Mouse (Mus musculus) erythroblast, adult 5-6 weeks (primary cell): ENCODE measurements around the gene Pip4k2c. TPM values are rescaled to one million over a fixed set of nuclear protein-coding genes. Genes with fewer than 3 reads are reported as not detected.
"Not testable (repeated sequence)": the region's sequence is repeated elsewhere in the genome, so short reads cannot be mapped to it uniquely, and the experiment has no call there.

Experiments used
- ATAC-seq: replicated peaks from 2 replicates; pipeline ENCODE4 v1.8.0; 2016; ENCODE audit warnings: moderate number of reproducible peaks, mild to moderate bottlenecking, moderate TSS enrichment, inconsistent platforms; ENCODE audit not compliant: poor library complexity, low FRiP score, severe bottlenecking
- total RNA-seq, 2 experiments: library from RNA; stranded (forward) in 1 of 2; stranded (reverse) in 1 of 2; fragments of 150-400 nt in 1 of 2; fragments of 200-764, 138-1000 nt in 1 of 2; gene quantifications; 2 replicates each; pipeline versions ENCODE4 v1.2.3 to v1.2.4; 2015 to 2017; ENCODE audit warnings: low replicate concordance in 2 of 2

The Pip4k2c gene
- total RNA-seq, 2 experiments from 2014 or later = 13.3 to 19.6 TPM

GRCm38 (mm10) chr10:127210961-127211405 lies 402 bp downstream of the Pip4k2c start:
- ATAC-seq = peak; percentile 74

DNA sequence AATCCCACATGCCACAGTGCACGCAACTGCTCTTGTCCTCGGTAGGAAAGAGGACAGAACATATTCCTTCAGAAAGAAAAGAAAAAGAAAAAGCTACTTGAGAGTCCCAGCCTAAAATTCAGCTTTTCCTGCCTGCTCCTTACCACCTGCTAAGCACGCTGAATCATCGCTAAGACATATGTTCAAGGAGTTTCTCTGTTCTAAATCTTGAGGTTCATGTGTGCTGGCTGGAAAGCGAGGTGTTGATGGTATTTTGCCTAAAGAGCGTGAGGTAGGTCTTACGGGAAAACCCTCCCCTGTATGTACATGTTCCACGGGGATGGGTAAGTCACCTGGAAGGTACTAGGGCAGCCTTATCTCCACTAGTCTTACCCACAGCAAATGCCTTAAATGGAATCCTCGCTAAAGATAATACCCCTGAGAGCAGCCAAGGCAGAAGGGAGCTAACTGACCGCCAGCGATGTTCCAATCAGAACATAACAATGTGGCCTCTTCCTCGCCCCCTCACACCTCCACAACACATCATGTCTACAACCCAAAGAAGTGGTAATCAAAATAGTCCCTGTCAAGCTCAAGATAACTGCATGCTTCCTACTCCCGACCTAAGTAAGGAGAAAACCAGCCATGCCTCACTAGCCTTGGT lies 1.3 kb downstream of the Pip4k2c start:
- no peak for ATAC-seq

DNA sequence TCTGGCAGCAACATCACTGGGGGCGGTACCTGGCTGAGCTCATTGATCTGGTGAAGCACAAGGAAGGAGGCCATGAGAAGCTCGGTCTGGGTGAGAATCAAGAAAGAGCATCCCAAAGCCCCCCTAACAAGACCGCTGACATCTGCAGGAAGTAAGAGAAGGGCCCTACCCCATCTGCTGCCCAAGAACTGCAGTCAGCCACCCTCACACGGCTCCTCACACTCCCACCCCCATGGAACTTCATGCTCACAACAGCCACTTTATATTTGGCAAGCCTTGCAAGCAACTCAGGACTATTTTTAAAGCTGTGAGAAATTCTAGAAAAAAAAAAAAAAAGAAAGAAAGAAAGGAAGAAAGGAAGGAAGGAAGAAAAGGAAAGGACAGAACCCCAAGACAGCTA lies 2.5 kb downstream of the Pip4k2c start:
- no peak for ATAC-seq

GRCm38 (mm10) chr10:127205373-127205772 lies 6.0 kb downstream of the Pip4k2c start:
- peak; percentile 89 for ATAC-seq

- ATAC-seq = no peak
Measured at GRCm38 (mm10) chr10:127204589-127204988, 6.8 kb downstream of the Pip4k2c start.

DNA sequence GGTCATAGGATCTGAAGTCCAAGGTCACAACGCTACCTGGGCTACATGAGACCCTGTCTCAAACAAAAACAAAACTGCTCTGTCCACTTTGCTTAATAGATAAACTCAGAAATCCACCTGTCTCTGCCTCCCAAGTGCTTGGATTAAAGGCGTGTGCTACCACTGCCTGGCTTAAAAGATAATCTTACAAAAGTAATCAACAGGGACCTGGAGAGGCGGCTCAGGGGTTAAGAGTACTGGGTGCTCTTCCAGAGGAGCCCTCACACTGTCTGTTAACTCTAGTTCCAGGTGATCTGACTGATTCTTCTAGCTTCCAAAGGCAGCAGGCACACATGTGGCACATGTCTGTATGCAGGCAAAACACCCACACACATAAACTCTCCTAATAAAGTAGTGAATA lies 8.3 kb downstream of the Pip4k2c start:
- peak; percentile 60 for ATAC-seq

DNA sequence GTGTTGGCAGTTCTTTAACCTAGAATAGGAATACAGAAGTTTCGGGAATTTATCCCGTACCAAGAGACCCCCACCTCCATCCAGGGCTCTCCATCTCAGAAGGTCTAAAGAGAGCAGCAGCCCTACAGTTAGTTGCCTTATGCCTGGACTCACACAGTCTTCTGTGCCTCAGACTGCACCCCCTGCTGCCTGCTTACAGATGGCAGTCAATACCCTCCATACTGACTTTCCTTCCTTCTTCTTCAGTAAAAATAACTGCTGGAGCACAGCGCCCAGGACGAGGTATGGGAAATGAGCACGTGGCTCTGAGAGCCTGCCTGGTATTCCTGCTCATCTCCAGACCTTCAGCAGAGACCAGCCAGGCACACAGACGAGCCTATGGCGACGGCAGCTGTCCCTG lies 11.1 kb downstream of the Pip4k2c start:
- ATAC-seq = no peak

DNA sequence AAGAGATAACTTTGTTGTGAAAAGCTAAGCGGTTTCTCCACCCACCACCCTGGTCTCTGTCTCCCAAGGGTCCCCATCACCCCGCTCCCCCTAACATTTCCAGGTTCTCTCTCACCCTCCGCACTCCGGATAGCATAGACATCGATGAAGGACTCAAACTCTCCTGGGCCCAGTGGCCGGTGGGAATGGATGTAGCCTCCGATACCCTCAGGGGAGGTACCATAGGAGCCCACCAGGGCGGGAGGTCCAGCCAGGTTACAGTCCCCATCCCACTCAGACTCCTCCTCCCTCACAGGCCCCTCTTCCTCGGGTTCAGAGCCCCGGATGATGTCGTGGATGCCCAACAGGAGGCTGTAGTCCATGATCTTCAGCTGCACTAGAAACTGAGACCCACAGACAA lies 11.9 kb downstream of the Pip4k2c start:
- no peak for ATAC-seq

DNA sequence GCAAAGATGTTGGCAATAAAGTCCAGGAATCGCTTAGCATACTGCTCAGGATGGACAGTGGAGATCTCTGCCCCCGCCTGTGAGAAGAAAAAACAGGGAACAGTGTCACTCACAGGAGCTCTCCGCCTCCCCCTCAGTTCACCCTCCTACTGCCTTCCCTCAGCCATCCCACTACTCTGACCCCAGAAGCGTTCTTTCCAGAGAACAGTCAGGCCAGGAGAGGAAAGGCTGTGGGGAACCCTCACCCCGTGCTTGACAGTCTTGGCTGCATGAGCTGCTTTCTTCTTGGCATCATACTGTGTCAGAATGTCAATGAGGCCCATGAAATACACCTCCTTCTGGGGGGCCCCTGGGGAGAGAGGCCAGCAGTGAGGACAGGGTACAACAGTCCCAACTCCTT lies 12.3 kb downstream of the Pip4k2c start:
- no peak for ATAC-seq

GRCm38 (mm10) chr10:127198492-127198891 lies 12.9 kb downstream of the Pip4k2c start:
- ATAC-seq = no peak

GRCm38 (mm10) chr10:127197505-127198110 lies 13.8 kb downstream of the Pip4k2c start:
- ATAC-seq = no peak

DNA sequence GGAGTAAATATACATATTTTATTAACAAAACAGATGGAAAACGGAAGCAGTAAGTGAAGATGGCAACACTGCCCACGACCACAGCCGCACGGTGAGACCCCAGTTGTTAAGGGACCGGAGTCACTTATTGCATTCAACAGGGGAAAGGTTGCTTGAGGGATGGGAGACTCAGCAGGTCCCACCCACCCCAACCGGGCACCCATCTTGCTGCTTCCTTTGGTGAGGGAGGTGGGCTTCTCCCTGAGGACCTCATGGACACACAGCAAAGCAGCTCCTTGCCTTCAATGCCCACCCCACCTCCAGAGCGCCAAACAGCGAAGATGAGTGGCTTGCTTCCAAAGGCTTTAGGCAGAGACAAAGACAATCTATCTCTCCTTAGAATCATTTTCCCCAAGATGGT lies 14.3 kb downstream of the Pip4k2c start:
- no peak for ATAC-seq

- ATAC-seq = no peak
Measured at GRCm38 (mm10) chr10:127196392-127196791, 15.0 kb downstream of the Pip4k2c start.

DNA sequence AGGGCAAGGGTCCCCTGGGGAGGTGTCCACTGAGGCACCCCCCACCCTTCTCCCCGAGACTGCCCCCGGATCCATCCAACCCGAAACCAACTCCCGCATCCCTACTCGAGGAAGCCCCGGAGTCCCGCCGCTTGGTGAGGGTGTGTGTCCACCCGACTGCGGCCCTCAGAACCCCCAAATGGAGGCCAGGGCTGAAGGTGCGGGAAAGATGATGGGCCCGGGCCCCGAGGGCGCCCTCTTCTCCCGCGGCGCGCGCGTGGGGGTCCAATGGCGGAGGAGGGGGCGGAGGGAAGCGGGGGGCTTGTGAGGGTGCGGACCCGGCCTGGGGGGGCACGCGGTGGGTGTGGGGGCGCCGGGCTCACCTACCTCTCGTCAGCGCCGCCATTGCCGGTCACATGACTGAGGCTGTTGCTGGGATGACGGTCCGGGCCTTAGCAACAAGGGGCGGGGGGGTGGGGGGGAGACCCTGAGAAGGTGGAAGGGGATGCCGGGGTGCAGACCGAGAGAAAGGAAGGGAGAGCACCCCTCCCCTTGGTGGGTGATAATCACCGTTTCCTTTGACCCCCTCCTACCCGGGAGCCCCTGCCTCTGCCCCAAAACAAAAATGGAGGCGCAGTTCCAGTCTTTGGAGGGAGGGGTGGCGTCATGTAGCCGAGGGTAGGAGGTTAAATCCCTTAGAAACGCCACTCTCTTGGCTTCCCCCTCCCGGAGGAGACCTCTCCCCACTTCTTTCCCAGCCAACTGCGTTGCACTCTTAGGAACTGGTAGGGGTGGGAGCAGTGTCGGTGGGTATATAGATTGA lies 15.9 kb downstream of the Pip4k2c start, which contains the start of gene Dtx3:
Gene Dtx3, minus strand, starts transcription at position 401 of the 802 bp plus-strand sequence.
- ATAC-seq = no peak

- ATAC-seq = peak; percentile 76
Measured at GRCm38 (mm10) chr10:127194428-127195327, 16.7 kb downstream of the Pip4k2c start.

- ATAC-seq = no peak
Measured at GRCm38 (mm10) chr10:127193011-127193410, 18.4 kb downstream of the Pip4k2c start.

DNA sequence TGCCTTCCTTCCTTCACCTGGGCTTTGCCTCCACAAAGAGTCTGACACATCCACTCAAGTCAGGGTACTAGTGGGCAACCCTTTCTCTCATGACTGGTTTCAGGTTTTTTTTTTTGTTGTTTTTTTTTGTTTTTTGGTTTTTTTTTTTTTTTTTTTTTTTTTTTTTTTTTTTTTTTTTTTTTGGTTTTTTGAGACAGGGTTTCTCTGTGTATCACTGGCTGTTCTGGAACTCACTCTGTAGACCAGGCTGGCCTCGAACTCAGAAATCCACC lies 19.4 kb downstream of the Pip4k2c start:
- ATAC-seq = not testable (repeated sequence)

GRCm38 (mm10) chr10:127191191-127192056 lies 20.0 kb downstream of the Pip4k2c start:
- no peak for ATAC-seq
